Mouse (Mus musculus): ENCODE measurements around the gene Mgat5b.

GRCm38 (mm10) chr11:116937141-116937540 is 18.5 kb downstream of the Mgat5b start:
- TF ChIP-seq CTCF (IDR thresholded peaks at IDR 0.05; ENCODE audit: borderline replicate concordance, control insufficient read depth, extremely low read depth, insufficient read depth, low read length, poor library complexity) (no peak), POLR2A (IDR thresholded peaks at IDR 0.05; ENCODE audit: control insufficient read depth, extremely low read depth, insufficient read depth, low read length, poor library complexity) (no peak)
